Mouse (Mus musculus) left cerebral cortex, postnatal 4 days (tissue): ENCODE results near the gene Prelp. TPM values are rescaled to one million over a fixed set of nuclear protein-coding genes. Genes with fewer than 3 reads are reported as not detected.
"Not testable (repeated sequence)": the region's sequence is repeated elsewhere in the genome, so short reads cannot be mapped to it uniquely, and the experiment has no call there.

ENCODE experiments used
- DNase-seq: peaks from one replicate; pipeline ENCODE4 v3.0.0-alpha.2; 2022
- intact Hi-C: fragments of 180-260 bp; cut with DNase I; formaldehyde crosslinking; loops from one replicate; pipeline ENCODE4 v1.15.1; 2025
- total RNA-seq, 2 experiments: library from RNA; stranded (reverse); gene quantifications; 2 replicates each; pipeline ENCODE4 v1.2.3; 2021

Prelp gene
- total RNA-seq: 1 to 10 TPM; 1.9 to 2.6 TPM

- DNase-seq: no peak
Measured at GRCm38 (mm10) chr1:133921304-133921751, at the start of gene Prelp. Gene Prelp (minus strand): TSS chr1:133921414.

GRCm38 (mm10) chr1:133969427-133969826 is 48.2 kb upstream of the Prelp start:
- intact Hi-C loops: no loop called here
- no peak for DNase-seq

More at GRCm38 (mm10) chr1:133921304-133921751, at the start of gene Prelp:
- intact Hi-C loops: no loop called here

- intact Hi-C loops: no loop called here
- DNase-seq: no peak
Measured at GRCm38 (mm10) chr1:133968788-133969325, 47.6 kb upstream of the Prelp start.

- intact Hi-C loops: no loop called here
Measured at GRCm38 (mm10) chr1:133967481-133968017, 46.3 kb upstream of the Prelp start.

GRCm38 (mm10) chr1:133966044-133966443 is 44.8 kb upstream of the Prelp start:
- intact Hi-C loops: no loop called here
- no peak for DNase-seq

More at GRCm38 (mm10) chr1:133967481-133968017, 46.3 kb upstream of the Prelp start:
- DNase-seq: no peak

GRCm38 (mm10) chr1:133965298-133965697 is 44.1 kb upstream of the Prelp start:
- DNase-seq: no peak
- intact Hi-C loops: no loop called here

GRCm38 (mm10) chr1:133964742-133965141 is 43.5 kb upstream of the Prelp start:
- DNase-seq: no peak
- intact Hi-C loops: no loop called here

GRCm38 (mm10) chr1:133963578-133963977 is 42.4 kb upstream of the Prelp start:
- intact Hi-C loops, DNase-seq: not testable (repeated sequence)

GRCm38 (mm10) chr1:133963128-133963527 is 41.9 kb upstream of the Prelp start:
- intact Hi-C loops, DNase-seq: not testable (repeated sequence)

- intact Hi-C loops: no loop called here
- peak; percentile 72 for DNase-seq
Measured at GRCm38 (mm10) chr1:133961281-133962134, 40.3 kb upstream of the Prelp start.

GRCm38 (mm10) chr1:133959521-133959920 is 38.3 kb upstream of the Prelp start:
- intact Hi-C loops: no loop called here

GRCm38 (mm10) chr1:133954009-133954408 is 32.8 kb upstream of the Prelp start:
- intact Hi-C loops: no loop called here
- DNase-seq: no peak

More at GRCm38 (mm10) chr1:133959521-133959920, 38.3 kb upstream of the Prelp start:
- DNase-seq: no peak

GRCm38 (mm10) chr1:133953261-133953742 is 32.1 kb upstream of the Prelp start:
- peak; percentile 32 for DNase-seq
- intact Hi-C loops: no loop called here

GRCm38 (mm10) chr1:133951598-133951997 is 30.4 kb upstream of the Prelp start:
- intact Hi-C loops: no loop called here
- no peak for DNase-seq

GRCm38 (mm10) chr1:133950061-133950782 is 29.0 kb upstream of the Prelp start:
- DNase-seq: no peak
- intact Hi-C loops: no loop called here

GRCm38 (mm10) chr1:133945106-133945505 is 23.9 kb upstream of the Prelp start:
- intact Hi-C loops: no loop called here
- no peak for DNase-seq

GRCm38 (mm10) chr1:133941904-133942303 is 20.7 kb upstream of the Prelp start:
- DNase-seq: no peak
- intact Hi-C loops: no loop called here

GRCm38 (mm10) chr1:133941158-133941860 is 20.1 kb upstream of the Prelp start:
- intact Hi-C loops: no loop called here
- DNase-seq: no peak

- DNase-seq: no peak
- intact Hi-C loops: no loop called here
Measured at GRCm38 (mm10) chr1:133940481-133941092, 19.4 kb upstream of the Prelp start.

- DNase-seq: no peak
- intact Hi-C loops: no loop called here
Measured at GRCm38 (mm10) chr1:133939708-133940107, 18.5 kb upstream of the Prelp start.
